Mouse (Mus musculus): Measurements from ENCODE around the gene Ippk. TPM values are rescaled to one million over a fixed set of nuclear protein-coding genes. Genes with fewer than 3 reads are reported as not detected.

Ippk gene
- polyA plus RNA-seq, 1 experiment from 2014 or later: 5.9 TPM

GRCm38 (mm10) chr13:49394886-49395447, 26.1 kb upstream of the Ippk start:
- Histone ChIP-seq H3K27me3 (ENCODE audit: insufficient read depth, low read length) (no peaks in the 10 kb centered on the region), H3K4me2 (ENCODE audit: low read depth, low read length) (no peak overlapping the region), H3K4me3 (ENCODE audit: low read depth, low read length) (no peak overlapping the region), H3K9me3 (ENCODE audit: low read length) (no peaks in the 10 kb centered on the region), H3K27ac (ENCODE audit: low read depth) (no peak overlapping the region), H3K9ac (replicated peaks) (no peak overlapping the region), H3K36me3 (replicated peaks; ENCODE audit: insufficient read depth, low read length) (no peaks in the 10 kb centered on the region), H3K4me1 (ENCODE audit: insufficient read depth) (peaks cover 8% of the 10 kb centered on the region; the same call in 1 of the 2 replicates)
- ATAC-seq (no peak; the same call in 1 of the 2 replicates), DNase-seq (no peak)
- no peak for TF ChIP-seq CTCF (IDR thresholded peaks at IDR 0.05; ENCODE audit: low read depth)
- no peak for TF ChIP-seq EP300 (IDR thresholded peaks at IDR 0.05; ENCODE audit: low read depth)
- WGBS (ENCODE audit: insufficient replicate concordance): 85% methylated on average over 3 of the region's 3 CpGs

GRCm38 (mm10) chr13:49396798-49397197, 24.3 kb upstream of the Ippk start:
- Histone ChIP-seq H3K9ac (replicated peaks) (no peak overlapping the region), H3K4me1 (ENCODE audit: insufficient read depth) (peaks cover 8% of the 10 kb centered on the region; the same call in 1 of the 2 replicates), H3K27me3 (ENCODE audit: insufficient read depth, low read length) (no peaks in the 10 kb centered on the region), H3K36me3 (replicated peaks; ENCODE audit: insufficient read depth, low read length) (no peaks in the 10 kb centered on the region), H3K27ac (ENCODE audit: low read depth) (no peak overlapping the region), H3K4me3 (ENCODE audit: low read depth, low read length) (no peak overlapping the region), H3K9me3 (ENCODE audit: low read length) (no peaks in the 10 kb centered on the region), H3K4me2 (ENCODE audit: low read depth, low read length) (no peak overlapping the region)
- TF ChIP-seq CTCF (IDR thresholded peaks at IDR 0.05; ENCODE audit: low read depth): no peak
- no peak for TF ChIP-seq EP300 (IDR thresholded peaks at IDR 0.05; ENCODE audit: low read depth)
- 43% methylated on average over 1 of the region's 1 CpGs for WGBS (ENCODE audit: insufficient replicate concordance)
- DNase-seq: no peak
- ATAC-seq: no peak

GRCm38 (mm10) chr13:49398191-49398590, 22.9 kb upstream of the Ippk start:
- no peaks in the 10 kb centered on the region for H3K36me3 ChIP-seq (replicated peaks; ENCODE audit: insufficient read depth, low read length)
- no peak overlapping the region for H3K27ac ChIP-seq (ENCODE audit: low read depth)
- ATAC-seq (no peak), DNase-seq (no peak)
- H3K27me3 ChIP-seq (ENCODE audit: insufficient read depth, low read length): no peaks in the 10 kb centered on the region
- TF ChIP-seq CTCF (IDR thresholded peaks at IDR 0.05; ENCODE audit: low read depth) (no peak), EP300 (IDR thresholded peaks at IDR 0.05; ENCODE audit: low read depth) (no peak)
- no peak overlapping the region for H3K4me3 ChIP-seq (ENCODE audit: low read depth, low read length)
- H3K9ac ChIP-seq (replicated peaks): no peak overlapping the region
- 50% methylated on average over 8 of the region's 8 CpGs for WGBS (ENCODE audit: insufficient replicate concordance)
- H3K4me2 ChIP-seq (ENCODE audit: low read depth, low read length): no peak overlapping the region
- no peaks in the 10 kb centered on the region for H3K9me3 ChIP-seq (ENCODE audit: low read length)
- peaks cover 8% of the 10 kb centered on the region; the same call in 1 of the 2 replicates for H3K4me1 ChIP-seq (ENCODE audit: insufficient read depth)

- TF ChIP-seq CTCF (IDR thresholded peaks at IDR 0.05; ENCODE audit: low read depth): peak; percentile 68
- no peak for TF ChIP-seq EP300 (IDR thresholded peaks at IDR 0.05; ENCODE audit: low read depth)
These were observed 20.9 kb upstream of the Ippk start for GRCm38 (mm10) chr13:49400139-49400538.

GRCm38 (mm10) chr13:49402628-49403027, 18.4 kb upstream of the Ippk start:
- no peak overlapping the region for H3K27ac ChIP-seq (ENCODE audit: low read depth)
- WGBS (ENCODE audit: insufficient replicate concordance): 43% methylated on average over 2 of the region's 2 CpGs

More at GRCm38 (mm10) chr13:49400139-49400538, 20.9 kb upstream of the Ippk start:
- H3K4me2 ChIP-seq (ENCODE audit: low read depth, low read length): no peak overlapping the region
- no peaks in the 10 kb centered on the region for H3K27me3 ChIP-seq (ENCODE audit: insufficient read depth, low read length)
- no peak overlapping the region for H3K4me3 ChIP-seq (ENCODE audit: low read depth, low read length)
- H3K27ac ChIP-seq (ENCODE audit: low read depth): no peak overlapping the region
- no peaks in the 10 kb centered on the region for H3K36me3 ChIP-seq (replicated peaks; ENCODE audit: insufficient read depth, low read length)
- WGBS (ENCODE audit: insufficient replicate concordance): 44% methylated on average over 6 of the region's 6 CpGs
- DNase-seq: peak; percentile 56
- ATAC-seq: peak; percentile 51
- H3K4me1 ChIP-seq (ENCODE audit: insufficient read depth): 0 out of 2 replicates have a peak, but pooled peaks cover 3% of the 10 kb centered on the region
- no peaks in the 10 kb centered on the region for H3K9me3 ChIP-seq (ENCODE audit: low read length)
- H3K9ac ChIP-seq (replicated peaks): no peak overlapping the region

GRCm38 (mm10) chr13:49407795-49408194, 13.3 kb upstream of the Ippk start:
- Histone ChIP-seq H3K4me2 (ENCODE audit: low read depth, low read length) (no peak overlapping the region), H3K4me1 (ENCODE audit: insufficient read depth) (no peaks in the 10 kb centered on the region), H3K9ac (replicated peaks) (no peak overlapping the region), H3K36me3 (replicated peaks; ENCODE audit: insufficient read depth, low read length) (no peaks in the 10 kb centered on the region), H3K9me3 (ENCODE audit: low read length) (no peaks in the 10 kb centered on the region), H3K27me3 (ENCODE audit: insufficient read depth, low read length) (no peaks in the 10 kb centered on the region), H3K27ac (ENCODE audit: low read depth) (no peak overlapping the region), H3K4me3 (ENCODE audit: low read depth, low read length) (no peak overlapping the region)
- ATAC-seq (no peak), DNase-seq (no peak)
- no peak for TF ChIP-seq CTCF (IDR thresholded peaks at IDR 0.05; ENCODE audit: low read depth)
- no peak for TF ChIP-seq EP300 (IDR thresholded peaks at IDR 0.05; ENCODE audit: low read depth)

More at GRCm38 (mm10) chr13:49402628-49403027, 18.4 kb upstream of the Ippk start:
- H3K4me2 ChIP-seq (ENCODE audit: low read depth, low read length): no peak overlapping the region
- DNase-seq (no peak), ATAC-seq (peak; percentile 69)
- no peak overlapping the region for H3K4me3 ChIP-seq (ENCODE audit: low read depth, low read length)
- no peak for TF ChIP-seq CTCF (IDR thresholded peaks at IDR 0.05; ENCODE audit: low read depth)
- TF ChIP-seq EP300 (IDR thresholded peaks at IDR 0.05; ENCODE audit: low read depth): no peak
- no peaks in the 10 kb centered on the region for H3K27me3 ChIP-seq (ENCODE audit: insufficient read depth, low read length)
- H3K4me1 ChIP-seq (ENCODE audit: insufficient read depth): no peaks in the 10 kb centered on the region
- H3K36me3 ChIP-seq (replicated peaks; ENCODE audit: insufficient read depth, low read length): no peaks in the 10 kb centered on the region
- H3K9me3 ChIP-seq (ENCODE audit: low read length): no peaks in the 10 kb centered on the region
- H3K9ac ChIP-seq (replicated peaks): no peak overlapping the region
